Mouse (Mus musculus): ENCODE measurements around the gene Scnn1g.

The Scnn1g gene

GRCm38 (mm10) chr7:121734171-121734831 is at the start of gene Scnn1g:
Gene Scnn1g, plus strand, starts transcription at chr7:121734479.
- peak; percentile 94 to 96 for DNase-seq (ENCODE audit: low spot score in 2 of 2)

- no peak for DNase-seq (ENCODE audit: low spot score in 2 of 2)
Observed at GRCm38 (mm10) chr7:121685140-121685984, 48.9 kb upstream of the Scnn1g start.

GRCm38 (mm10) chr7:121689338-121689737 is 44.9 kb upstream of the Scnn1g start:
- no peak for DNase-seq (ENCODE audit: low spot score in 2 of 2)

GRCm38 (mm10) chr7:121691803-121692202 is 42.5 kb upstream of the Scnn1g start:
- no peak for DNase-seq (ENCODE audit: low spot score in 2 of 2)

GRCm38 (mm10) chr7:121697170-121697569 is 37.1 kb upstream of the Scnn1g start:
- DNase-seq (ENCODE audit: low spot score in 2 of 2): no peak

GRCm38 (mm10) chr7:121697574-121697973 is 36.7 kb upstream of the Scnn1g start:
- DNase-seq (ENCODE audit: low spot score in 2 of 2): no peak

- no peak for DNase-seq (ENCODE audit: low spot score in 2 of 2)
Observed at GRCm38 (mm10) chr7:121699218-121699617, 35.1 kb upstream of the Scnn1g start.

- DNase-seq (ENCODE audit: low spot score in 2 of 2): no peak
Observed at GRCm38 (mm10) chr7:121700480-121700879, 33.8 kb upstream of the Scnn1g start.

GRCm38 (mm10) chr7:121701983-121702382 is 32.3 kb upstream of the Scnn1g start:
- DNase-seq (ENCODE audit: low spot score in 2 of 2): peak; percentile 25 to 52

GRCm38 (mm10) chr7:121705051-121705450 is 29.2 kb upstream of the Scnn1g start:
- no peak for DNase-seq (ENCODE audit: low spot score in 2 of 2)

GRCm38 (mm10) chr7:121706411-121707072 is 27.7 kb upstream of the Scnn1g start:
- peak; percentile 37 to 56 for DNase-seq (ENCODE audit: low spot score in 2 of 2)

GRCm38 (mm10) chr7:121707073-121707667 is 27.1 kb upstream of the Scnn1g start, which contains the start of gene Usp31:
Gene Usp31, minus strand, starts transcription at chr7:121707253.
- DNase-seq (ENCODE audit: low spot score in 2 of 2): peak; percentile 87 to 93

GRCm38 (mm10) chr7:121711171-121711570 is 23.1 kb upstream of the Scnn1g start:
- peak; percentile 23 to 44 for DNase-seq (ENCODE audit: low spot score in 2 of 2)

- no peak for DNase-seq (ENCODE audit: low spot score in 2 of 2)
Observed at GRCm38 (mm10) chr7:121717031-121717430, 17.2 kb upstream of the Scnn1g start.

GRCm38 (mm10) chr7:121730225-121730624 is 4.1 kb upstream of the Scnn1g start:
- DNase-seq (ENCODE audit: low spot score in 2 of 2): peak; percentile 17 to 38

GRCm38 (mm10) chr7:121737511-121738415 is 3.5 kb downstream of the Scnn1g start:
- peak; percentile 50 to 65 for DNase-seq (ENCODE audit: low spot score in 2 of 2)

- DNase-seq (ENCODE audit: low spot score in 2 of 2): no peak
Observed at GRCm38 (mm10) chr7:121750244-121750643, 16.0 kb downstream of the Scnn1g start.

- DNase-seq (ENCODE audit: low spot score in 2 of 2): no peak
Observed at GRCm38 (mm10) chr7:121754748-121755147, 20.5 kb downstream of the Scnn1g start.

- DNase-seq (ENCODE audit: low spot score in 2 of 2): peak; percentile 25 to 40
Observed at GRCm38 (mm10) chr7:121763328-121763727, 29.0 kb downstream of the Scnn1g start.

GRCm38 (mm10) chr7:121767900-121768299 is 33.6 kb downstream of the Scnn1g start:
- no peak for DNase-seq (ENCODE audit: low spot score in 2 of 2)

- DNase-seq (ENCODE audit: low spot score in 2 of 2): no peak
Observed at GRCm38 (mm10) chr7:121768983-121769382, 34.7 kb downstream of the Scnn1g start.
